Comparison of ENCODE assay signal across 9 mouse cellular contexts in the genomic region with DNA sequence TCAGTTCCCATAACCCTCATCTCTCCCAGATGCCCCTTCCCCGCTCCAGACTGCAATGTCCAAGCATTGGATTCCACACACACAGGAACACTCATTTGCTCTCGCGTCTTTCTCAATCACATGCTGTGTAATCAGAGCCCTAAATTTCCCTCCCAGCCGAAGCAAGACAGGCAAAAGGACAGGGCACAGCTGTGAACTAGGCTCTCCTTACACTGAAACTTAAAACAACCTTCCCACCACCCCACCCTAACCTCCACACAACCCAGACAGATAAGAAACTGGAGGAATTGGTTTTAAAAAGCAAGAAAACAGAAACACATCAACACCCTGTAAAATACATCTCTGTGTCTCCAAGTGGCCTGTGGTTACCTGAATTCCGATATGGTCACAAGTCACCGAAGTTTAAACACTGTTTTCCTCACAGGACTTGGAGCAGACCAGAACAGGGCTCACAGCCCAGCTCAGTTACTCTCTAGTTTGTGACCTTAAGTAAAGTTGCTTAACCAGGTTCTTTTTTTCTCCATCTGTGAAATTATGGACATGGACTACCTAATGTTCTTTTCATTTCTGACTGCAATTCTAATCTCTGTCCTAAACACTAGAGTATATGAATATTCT. TPM values are rescaled to one million over a fixed set of nuclear protein-coding genes. Genes with fewer than 3 reads are reported as not detected.
DNase-seq lines count a peak whose midpoint lies in the region; ATAC-seq and TF ChIP-seq lines count a peak whose summit lies in the region.
"Had no signal": no experiment of that assay in that cellular context is flagged by ENCODE, and none has a peak within 500 bp of the region (broad histone marks: within the 10 kb centered on the region; RNA-seq: fewer than 3 reads in every experiment).

No protein-coding gene starts in this region.

- no peaks in the 10 kb centered on the region for H3K9me3 ChIP-seq in kidney, embryonic 14.5 days (ENCODE audit: control insufficient read depth, low read length)
- no peaks in the 10 kb centered on the region for H3K9me3 ChIP-seq in liver, embryonic 16.5 days (replicated peaks; ENCODE audit: control insufficient read depth, low read length)

- H3K4me3 ChIP-seq in kidney, embryonic 14.5 days (ENCODE audit: low read length), result no peak overlapping the region
- H3K4me3 ChIP-seq in embryonic fibroblast, embryonic 13.5 days (ENCODE audit: insufficient read depth, low read length), result no peak overlapping the region
- peak overlapping the region; percentile 40 for H3K4me3 ChIP-seq in liver, embryonic 16.5 days (ENCODE audit: low read depth, low read length)

- TF ChIP-seq CTCF in embryonic fibroblast, embryonic 13.5 days (IDR thresholded peaks at IDR 0.05; ENCODE audit: borderline replicate concordance, insufficient read depth, low read length), result no peak

- no peak overlapping the region; the same call in 1 of the 2 replicates for H3K4me2 ChIP-seq in kidney, embryonic 14.5 days (replicated peaks; ENCODE audit: low read depth, low read length)
- peak overlapping the region; percentile 53 for H3K4me2 ChIP-seq in liver, embryonic 16.5 days (ENCODE audit: low read depth, low read length)

- peaks cover 19% of the 10 kb centered on the region for H3K36me3 ChIP-seq in kidney, embryonic 14.5 days (ENCODE audit: control insufficient read depth, insufficient read depth, low read length)
- peaks cover 25% of the 10 kb centered on the region for H3K36me3 ChIP-seq in liver, embryonic 16.5 days (ENCODE audit: control insufficient read depth, insufficient read depth)

- intact Hi-C loops in left cerebral cortex, postnatal 4 days (cut with DNase I), result no loop called here

- peak; percentile 7; the same call in 1 of the 2 replicates for ATAC-seq in kidney, embryonic 14.5 days (ENCODE audit: low FRiP score, low TSS enrichment)
- ATAC-seq in liver, embryonic 16.5 days (ENCODE audit: low read depth), result peak; percentile 6; the same call in 1 of the 2 replicates
- ATAC-seq: forebrain, embryonic 14.5 days; hindbrain, embryonic 16.5 days had no signal

- 16% methylated on average over 6 of the region's 6 CpGs for WGBS in kidney, embryonic 14.5 days
- WGBS in liver, embryonic 16.5 days (ENCODE audit: insufficient replicate concordance), result 39% methylated on average over 6 of the region's 6 CpGs

- H3K27me3 ChIP-seq in kidney, embryonic 14.5 days (ENCODE audit: control insufficient read depth, insufficient read depth, low read length), result no peaks in the 10 kb centered on the region
- no peaks in the 10 kb centered on the region for H3K27me3 ChIP-seq in liver, embryonic 16.5 days (ENCODE audit: control insufficient read depth, insufficient read depth, low read depth, low read length)

- no peak overlapping the region; the same call in 1 of the 2 replicates for H3K27ac ChIP-seq in kidney, embryonic 14.5 days (ENCODE audit: low read depth, low read length)
- H3K27ac ChIP-seq in embryonic fibroblast, embryonic 13.5 days (ENCODE audit: insufficient read depth, low read length), result peak overlapping the region; percentile 80
- peak overlapping the region; percentile 80 for H3K27ac ChIP-seq in liver, embryonic 16.5 days (ENCODE audit: low read length)

- H3K9ac ChIP-seq in kidney, embryonic 14.5 days (ENCODE audit: low read depth, low read length), result no peak overlapping the region
- peak overlapping the region; percentile 50 for H3K9ac ChIP-seq in liver, embryonic 16.5 days (ENCODE audit: low read depth, low read length)

- peaks cover 26% of the 10 kb centered on the region; the same call in 1 of the 2 replicates for H3K4me1 ChIP-seq in kidney, embryonic 14.5 days (ENCODE audit: control insufficient read depth, insufficient read depth, low read length)
- peaks cover 4% of the 10 kb centered on the region for H3K4me1 ChIP-seq in embryonic fibroblast, embryonic 13.5 days (ENCODE audit: control insufficient read depth, insufficient read depth, low read length)
- H3K4me1 ChIP-seq in liver, embryonic 16.5 days (ENCODE audit: control insufficient read depth, low read depth, low read length), result peaks cover 35% of the 10 kb centered on the region

- no peak for TF ChIP-seq POLR2A in embryonic fibroblast, embryonic 13.5 days (IDR thresholded peaks at IDR 0.05; ENCODE audit: low read depth, low read length)

- DNase-seq in kidney, postnatal 14 days, result no peak
- DNase-seq in NIH3T3 (ENCODE audit: low read depth), result peak; percentile 47
- DNase-seq in left cerebral cortex, postnatal 4 days, result no peak
- DNase-seq in embryo, embryonic 11 days, result no peak

RNA-seq across cellular contexts. Expression of gene Ybx3, which starts 4.5 kb away (rescaled TPM):
- 71.3 and 78.2 TPM in 2 replicates for polyA plus RNA-seq in kidney, embryonic 14.5 days (2014; fragmentation: Nextera tagmentation; extraction: Ambion mirVana)
- 262 and 295 TPM in 2 replicates for polyA plus RNA-seq in embryonic fibroblast, embryonic 13.5 days (2011; ENCODE audit: insufficient read length, low read depth, missing spikeins)
- 40.9 and 41.7 TPM in 2 replicates for polyA plus RNA-seq in liver, embryonic 16.5 days (2015; fragmentation: Nextera tagmentation; extraction: Ambion mirVana)
- total RNA-seq in left cerebral cortex, postnatal 4 days (2021), result 100 to 1,000 TPM; 153 to 174 TPM

RNA-seq across cellular contexts. Expression of gene Styk1, which starts 30.4 kb away (rescaled TPM):
- 3.6 and 5.0 TPM in 2 replicates for polyA plus RNA-seq in kidney, embryonic 14.5 days (2014; fragmentation: Nextera tagmentation; extraction: Ambion mirVana)
- polyA plus RNA-seq in embryonic fibroblast, embryonic 13.5 days (2011; ENCODE audit: insufficient read length, low read depth, missing spikeins), result 11.3 and 26.4 TPM in 2 replicates
- 0.72 and 1.1 TPM in 2 replicates for polyA plus RNA-seq in liver, embryonic 16.5 days (2015; fragmentation: Nextera tagmentation; extraction: Ambion mirVana)
- total RNA-seq in left cerebral cortex, postnatal 4 days (2021), result 1 to 10 TPM; 6.6 to 6.7 TPM
